Comparison of ENCODE assay signal across 8 mouse cellular contexts in the genomic region with DNA sequence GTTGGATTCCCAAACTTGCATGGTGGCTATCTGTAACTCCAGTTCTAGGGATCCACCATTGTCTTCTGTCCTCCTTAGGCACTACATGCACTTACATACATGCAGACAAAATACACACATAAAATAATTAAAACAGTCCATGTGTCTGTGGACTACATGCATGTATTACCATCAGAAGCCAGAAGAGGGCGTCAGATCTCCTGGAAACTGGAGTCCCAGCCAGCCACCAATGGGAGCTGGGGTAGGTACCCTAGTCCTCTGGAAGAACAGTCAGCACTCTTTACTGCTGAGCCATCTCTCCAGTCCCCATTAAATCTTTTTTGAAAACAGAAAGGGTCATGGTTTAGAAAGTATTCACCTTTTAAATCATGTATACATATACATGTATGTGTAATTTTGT. TPM values are rescaled to one million over a fixed set of nuclear protein-coding genes. Genes with fewer than 3 reads are reported as not detected.
DNase-seq lines count a peak whose midpoint lies in the region; ATAC-seq and TF ChIP-seq lines count a peak whose summit lies in the region.

No protein-coding gene starts in this region.

- peak; percentile 21; the same call in 1 of the 2 replicates for TF ChIP-seq CTCF in lung, embryonic 14.5 days (IDR thresholded peaks at IDR 0.05; ENCODE audit: low read depth)
- TF ChIP-seq CTCF in lung, adult 2 months (IDR thresholded peaks at IDR 0.05; ENCODE audit: insufficient read depth, low read length), result no peak
- peak; percentile 20; the same call in 1 of the 2 replicates for TF ChIP-seq CTCF in brain, embryonic 14.5 days (IDR thresholded peaks at IDR 0.05; ENCODE audit: borderline replicate concordance, extremely low read depth, insufficient read depth, insufficient read length)

- no peak for TF ChIP-seq POLR2A in lung, adult 2 months (IDR thresholded peaks at IDR 0.05; ENCODE audit: borderline replicate concordance, extremely low read depth, low read depth, low read length)
- TF ChIP-seq POLR2A in brain, embryonic 14.5 days (IDR thresholded peaks at IDR 0.05; ENCODE audit: borderline replicate concordance, extremely low read depth, insufficient read depth, insufficient read length, poor library complexity, severe bottlenecking), result no peak

- H3K9ac ChIP-seq in lung, embryonic 14.5 days, result no peak overlapping the region

- 5% methylated on average over 1 of the region's 1 CpGs for WGBS in lung, embryonic 14.5 days
- 0% methylated on average over 1 of the region's 1 CpGs for WGBS in lung, adult 2 months

- no peaks in the 10 kb centered on the region for H3K27me3 ChIP-seq in lung, embryonic 14.5 days (ENCODE audit: insufficient read depth, low read length)

- no peak overlapping the region for H3K27ac ChIP-seq in lung, embryonic 14.5 days (ENCODE audit: low read depth)

- no peaks in the 10 kb centered on the region for H3K9me3 ChIP-seq in lung, embryonic 14.5 days (ENCODE audit: low read depth, low read length)

- no peak overlapping the region for H3K4me2 ChIP-seq in lung, embryonic 14.5 days

- intact Hi-C loops in left cerebral cortex, postnatal 25 days (cut with DNase I), result loop anchor here (10.0 kb wide), 1 partner anchor 293 kb away; no protein-coding TSS in a partner anchor

- H3K36me3 ChIP-seq in lung, embryonic 14.5 days (ENCODE audit: insufficient read depth), result peaks cover 16% of the 10 kb centered on the region

- no peak overlapping the region for H3K4me3 ChIP-seq in lung, embryonic 14.5 days (ENCODE audit: low read depth, low read length)
- no peak overlapping the region for H3K4me3 ChIP-seq in lung, adult 2 months (replicated peaks; ENCODE audit: extremely low read depth, low read depth, low read length)

- ATAC-seq in lung, embryonic 14.5 days (ENCODE audit: insufficient read depth), result no peak

- peak; percentile 16 to 32 for DNase-seq in cerebellum, postnatal 10 days
- no peak for DNase-seq in cerebellum, adult 9-11 months
- peak; percentile 24 for DNase-seq in lung, embryonic 14.5 days
- DNase-seq in lung, adult 2 months, result no peak
- DNase-seq in brain, embryonic 14.5 days (ENCODE audit: low read depth), result peak; percentile 8
- peak; percentile 34 to 36 for DNase-seq in natural killer cell, adult 2 months (ENCODE audit: low spot score in 2 of 2)
- DNase-seq in right cerebral cortex, postnatal 10 days (ENCODE audit: low spot score in 2 of 2), result no peak
- no peak for DNase-seq in left cerebral cortex, postnatal 25 days (ENCODE audit: low spot score in 2 of 2)

- H3K4me1 ChIP-seq in lung, embryonic 14.5 days (ENCODE audit: insufficient read depth), result no peaks in the 10 kb centered on the region
- H3K4me1 ChIP-seq in lung, adult 2 months (ENCODE audit: control insufficient read depth, insufficient read depth, low read length), result no peaks in the 10 kb centered on the region

RNA-seq across cellular contexts. Expression of gene Nono, which starts 1.3 kb away (rescaled TPM):
- 452 and 463 TPM in 2 replicates for polyA plus RNA-seq in lung, embryonic 14.5 days (2014; fragmentation: Nextera tagmentation; extraction: Ambion mirVana)
- 57.9 and 96.3 TPM in 2 replicates for polyA plus RNA-seq in lung, adult 2 months (2012; rRNA removed)
- polyA plus RNA-seq in brain, embryonic 14.5 days (2012; rRNA removed), result 419 and 430 TPM in 2 replicates
- 100 to 1,000 TPM; 118 to 130 TPM for total RNA-seq in left cerebral cortex, postnatal 25 days (2021)

RNA-seq across cellular contexts. Expression of gene Zmym3, which starts 7.1 kb away (rescaled TPM):
- 26.2 and 29.8 TPM in 2 replicates for polyA plus RNA-seq in lung, embryonic 14.5 days (2014; fragmentation: Nextera tagmentation; extraction: Ambion mirVana)
- polyA plus RNA-seq in lung, adult 2 months (2012; rRNA removed), result 23.6 and 32.8 TPM in 2 replicates
- polyA plus RNA-seq in brain, embryonic 14.5 days (2012; rRNA removed), result 178 and 190 TPM in 2 replicates
- total RNA-seq in left cerebral cortex, postnatal 25 days (2021), result 100 to 1,000 TPM; 119 to 145 TPM

RNA-seq across cellular contexts. Expression of gene Itgb1bp2, which starts 21.1 kb away (rescaled TPM):
- polyA plus RNA-seq in lung, embryonic 14.5 days (2014; fragmentation: Nextera tagmentation; extraction: Ambion mirVana), result 1.6 and 3.9 TPM in 2 replicates
- polyA plus RNA-seq in lung, adult 2 months (2012; rRNA removed), result 2.0 and 13.6 TPM in 2 replicates
- polyA plus RNA-seq in brain, embryonic 14.5 days (2012; rRNA removed), result 3.3 and 5.4 TPM in 2 replicates
- 1 to 10 TPM in 1 of 2 experiments, under 1 TPM in 1; 0.66 to 1.2 TPM for total RNA-seq in left cerebral cortex, postnatal 25 days (2021)

RNA-seq across cellular contexts. Expression of gene Gjb1, which starts 51.6 kb away (rescaled TPM):
- 0.67 and 0.83 TPM in 2 replicates for polyA plus RNA-seq in lung, embryonic 14.5 days (2014; fragmentation: Nextera tagmentation; extraction: Ambion mirVana)
- polyA plus RNA-seq in lung, adult 2 months (2012; rRNA removed), result 6.2 and 7.2 TPM in 2 replicates
- polyA plus RNA-seq in brain, embryonic 14.5 days (2012; rRNA removed), result 0.33 and 0.66 TPM in 2 replicates
- total RNA-seq in left cerebral cortex, postnatal 25 days (2021), result 10 to 100 TPM in 1 of 2 experiments, 1 to 10 TPM in 1; 8.3 to 10.3 TPM

Comparison
In these comparisons a context has a peak if more than half of its experiments do, and no peak if none do; other contexts are left out.
1. DNase-seq: peak in cerebellum, postnatal 10 days (2 of 2), lung, embryonic 14.5 days (single experiment), brain, embryonic 14.5 days (single experiment) and natural killer cell, adult 2 months (2 of 2); none in cerebellum, adult 9-11 months (single experiment), lung, adult 2 months (single experiment), right cerebral cortex, postnatal 10 days (0 of 2) and left cerebral cortex, postnatal 25 days (0 of 2).